Mouse (Mus musculus): ENCODE data around the gene Lrmda. TPM values are rescaled to one million over a fixed set of nuclear protein-coding genes. Genes with fewer than 3 reads are reported as not detected.

The Lrmda gene
- 1 to 10 TPM; 1.2 to 2.4 (median 1.3) TPM for total RNA-seq (2022)

GRCm38 (mm10) chr14:22019252-22019948 lies at the start of gene Lrmda:
Gene Lrmda, plus strand, starts transcription at chr14:22019712.
- peak; percentile 11 to 36 for DNase-seq (ENCODE audit: low spot score in 2 of 2)

DNA sequence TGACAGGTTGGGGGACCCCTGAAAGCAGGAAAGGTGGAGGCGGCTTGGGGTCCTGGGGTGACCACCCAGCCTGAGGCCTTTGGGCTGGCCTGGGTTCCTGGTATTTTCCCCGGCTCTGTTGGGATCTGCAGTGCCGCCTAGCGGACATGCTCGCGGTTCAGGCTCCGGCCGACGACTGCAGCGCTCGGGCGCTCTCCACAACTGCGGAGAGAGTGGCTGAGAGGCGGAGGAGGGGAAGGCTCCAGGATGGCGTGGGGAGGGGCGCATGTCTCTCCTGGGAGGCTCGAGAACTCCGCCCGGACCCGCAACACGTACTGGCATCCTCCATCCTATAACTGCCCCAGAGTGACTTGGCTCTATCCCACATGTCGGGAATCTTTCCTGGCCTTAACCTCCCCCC lies 38.0 kb upstream of the Lrmda start:
- peak in 1 of 2 experiments; percentile 56 for DNase-seq (ENCODE audit: low spot score in 2 of 2)

DNA sequence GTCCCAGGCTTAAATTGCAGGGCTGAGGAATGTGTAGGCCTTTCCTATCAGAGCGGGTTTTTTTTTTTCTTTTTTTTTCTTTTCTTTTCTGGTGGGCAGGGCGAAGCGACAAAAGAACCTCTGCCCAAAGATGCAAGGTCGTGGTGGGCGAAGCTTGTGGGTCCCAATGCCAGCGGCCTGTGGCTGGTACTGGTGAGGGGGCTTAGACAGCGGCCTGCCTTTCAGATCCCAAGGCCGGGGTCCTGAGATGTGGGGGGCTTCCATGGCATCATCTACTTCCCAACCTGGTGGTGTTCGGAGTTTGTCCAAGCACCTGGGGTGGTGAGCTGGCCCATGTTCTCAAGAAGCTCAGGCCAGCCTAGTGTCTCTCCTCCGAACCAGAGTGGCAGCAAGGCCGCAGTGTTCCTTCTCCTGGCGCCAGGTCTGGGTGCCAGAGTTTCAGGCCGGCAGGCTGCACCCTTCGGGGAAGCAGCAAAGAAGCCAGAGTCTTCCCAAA lies 37.4 kb upstream of the Lrmda start:
- DNase-seq (ENCODE audit: low spot score in 2 of 2), result peak in 1 of 2 experiments; percentile 6

DNA sequence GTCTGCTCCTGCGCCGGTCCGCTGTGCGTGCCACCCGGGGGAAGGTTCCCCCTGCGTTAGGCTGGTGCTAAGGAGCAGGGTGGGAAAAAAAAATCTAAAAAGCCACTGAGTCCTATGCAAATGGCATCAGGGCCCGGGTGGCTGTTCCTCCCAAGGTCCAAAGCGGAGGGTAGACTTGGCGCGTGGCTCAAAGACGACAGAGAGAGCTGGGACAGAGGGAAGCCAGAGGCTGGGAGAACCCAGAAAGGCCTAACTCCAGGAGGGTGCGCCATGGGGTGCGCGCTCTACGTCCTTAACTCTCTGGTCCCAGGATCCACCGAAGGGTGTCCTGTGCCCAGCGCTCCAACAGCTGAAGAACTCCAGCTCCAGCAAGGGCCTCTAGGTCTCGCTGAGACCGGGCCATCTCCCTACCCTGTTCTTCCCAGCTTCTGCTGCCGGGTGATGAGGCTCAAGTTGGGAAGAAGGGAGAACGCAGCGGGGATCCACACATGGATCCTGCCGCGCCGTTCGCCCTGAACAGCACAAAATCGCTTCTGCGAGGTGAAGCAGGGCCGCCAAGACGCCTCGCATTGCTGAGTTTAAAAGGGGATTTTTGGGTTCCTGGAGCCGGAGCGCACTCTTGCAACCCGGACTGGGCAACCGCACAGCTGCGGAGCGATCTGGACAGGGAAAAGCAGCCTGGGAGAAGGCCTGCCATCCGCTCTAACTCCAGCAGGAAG lies 36.8 kb upstream of the Lrmda start:
- peak in 1 of 2 experiments; percentile 28 for DNase-seq (ENCODE audit: low spot score in 2 of 2)

- DNase-seq (ENCODE audit: low spot score in 2 of 2), result no peak
These were observed 36.1 kb upstream of the Lrmda start for GRCm38 (mm10) chr14:21983311-21983949.

DNA sequence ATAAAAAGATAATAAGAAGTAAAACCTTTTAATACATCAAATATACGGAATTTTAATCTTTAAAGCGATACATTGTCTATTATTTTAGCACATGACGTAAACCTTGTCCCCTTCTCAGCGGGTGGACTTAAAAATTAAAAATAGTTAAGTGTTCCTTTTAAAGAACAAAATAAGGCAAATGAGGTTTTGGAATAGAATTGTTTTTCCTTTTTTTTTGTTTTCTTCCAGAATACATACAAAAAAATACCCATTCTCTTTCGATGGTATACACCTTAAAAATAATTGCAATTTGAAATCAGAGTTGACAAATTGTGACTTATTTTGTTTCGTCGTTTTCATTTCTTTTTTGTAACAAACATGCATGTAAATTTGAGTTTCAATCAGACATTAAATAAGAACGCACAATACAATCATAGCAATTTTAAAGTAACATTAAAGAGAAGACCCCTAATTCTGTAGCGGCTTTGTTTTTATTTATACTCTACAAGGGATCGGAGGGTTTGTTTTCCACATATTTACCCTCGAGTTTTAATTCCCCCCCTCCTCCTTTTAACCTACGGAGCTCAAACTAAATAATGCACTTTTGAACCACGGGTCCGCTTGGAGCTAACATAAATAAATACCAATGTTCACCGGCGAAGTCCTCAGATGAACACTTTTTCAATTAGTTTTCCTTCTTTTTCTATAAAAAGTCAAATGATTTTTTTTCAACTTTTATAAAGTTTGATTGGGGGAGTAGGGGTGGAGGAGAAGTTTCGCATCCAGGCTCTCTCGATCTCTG lies 35.4 kb upstream of the Lrmda start:
- no peak for DNase-seq (ENCODE audit: low spot score in 2 of 2)

- no peak for DNase-seq (ENCODE audit: low spot score in 2 of 2)
These were observed 34.6 kb upstream of the Lrmda start for GRCm38 (mm10) chr14:21984757-21985425.

DNA sequence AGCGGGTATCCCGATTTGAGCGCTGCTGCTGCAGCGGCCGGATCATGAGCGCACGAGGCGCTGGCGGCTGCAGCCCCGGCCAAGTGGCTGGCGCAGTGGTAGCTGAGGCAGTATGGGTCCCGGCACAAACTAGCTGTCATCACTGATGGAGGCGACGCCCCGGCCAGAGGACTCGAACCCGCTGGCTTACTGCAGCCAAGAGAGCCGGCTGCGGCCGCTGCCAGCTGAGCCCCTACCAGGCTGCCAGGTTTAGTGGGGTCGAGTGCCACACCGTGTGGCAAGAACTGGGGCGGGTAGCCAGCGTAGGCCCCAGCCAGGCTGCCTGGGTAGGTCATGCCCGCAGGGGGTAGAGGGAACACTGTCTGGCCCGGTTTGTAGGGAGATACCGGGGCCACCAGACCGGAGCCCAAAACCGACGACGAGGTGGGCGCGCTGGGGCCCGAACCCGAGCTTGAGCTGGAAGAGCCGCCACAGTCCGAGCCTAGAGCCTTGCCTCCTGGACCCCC lies 34.0 kb upstream of the Lrmda start:
- peak in 1 of 2 experiments; percentile 20 for DNase-seq (ENCODE audit: low spot score in 2 of 2)

DNA sequence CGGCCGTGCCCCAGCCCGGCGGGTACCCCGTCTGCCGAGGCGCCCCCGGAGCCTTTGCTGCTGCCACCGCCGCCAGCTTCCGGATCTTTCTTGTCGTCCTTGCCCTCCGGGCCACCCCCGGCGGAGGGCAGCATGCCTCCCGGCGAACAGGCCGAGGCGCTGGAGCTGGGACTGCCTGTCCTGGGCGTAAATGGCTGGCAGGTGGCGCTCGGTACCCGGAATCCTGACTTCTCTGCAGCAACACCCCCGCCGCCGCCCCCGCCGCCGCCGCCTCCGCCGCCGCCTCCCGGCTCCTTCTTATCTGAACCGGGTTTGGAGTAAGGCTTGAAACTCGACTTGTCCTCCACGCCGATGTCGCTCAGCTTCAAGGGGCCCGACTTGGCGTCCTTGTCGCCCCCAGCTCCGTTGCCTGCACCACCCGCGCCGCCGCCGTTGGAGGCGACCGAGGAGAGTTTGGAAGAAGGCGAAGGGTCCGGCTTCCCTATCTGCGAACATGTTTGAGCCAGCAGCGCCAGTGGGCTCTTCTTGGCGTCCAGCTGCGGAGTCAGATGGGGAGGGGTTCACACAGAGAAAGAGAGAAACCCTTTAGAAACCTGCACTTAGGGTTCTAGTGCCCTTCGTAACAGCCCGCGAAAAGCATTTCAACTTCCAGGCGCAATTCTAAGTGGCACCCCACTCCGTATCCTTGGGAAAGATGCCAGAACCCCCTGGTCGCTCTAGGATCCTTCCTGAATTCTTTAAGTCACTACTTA lies 33.4 kb upstream of the Lrmda start:
- peak; percentile 69 to 71 for DNase-seq (ENCODE audit: low spot score in 2 of 2)

GRCm38 (mm10) chr14:21986733-21987659 lies 32.5 kb upstream of the Lrmda start:
- DNase-seq (ENCODE audit: low spot score in 2 of 2), result peak in 1 of 2 experiments; percentile 18

GRCm38 (mm10) chr14:21987660-21988576 lies 31.6 kb upstream of the Lrmda start:
- DNase-seq (ENCODE audit: low spot score in 2 of 2), result peak; percentile 80 to 92

- DNase-seq (ENCODE audit: low spot score in 2 of 2), result no peak
These were observed 30.8 kb upstream of the Lrmda start for GRCm38 (mm10) chr14:21988577-21989290.

- DNase-seq (ENCODE audit: low spot score in 2 of 2), result peak in 1 of 2 experiments; percentile 33
These were observed 30.1 kb upstream of the Lrmda start, which contains the start of gene Zfp503 for GRCm38 (mm10) chr14:21989291-21989913. Gene Zfp503, minus strand, starts transcription at chr14:21989601.

DNA sequence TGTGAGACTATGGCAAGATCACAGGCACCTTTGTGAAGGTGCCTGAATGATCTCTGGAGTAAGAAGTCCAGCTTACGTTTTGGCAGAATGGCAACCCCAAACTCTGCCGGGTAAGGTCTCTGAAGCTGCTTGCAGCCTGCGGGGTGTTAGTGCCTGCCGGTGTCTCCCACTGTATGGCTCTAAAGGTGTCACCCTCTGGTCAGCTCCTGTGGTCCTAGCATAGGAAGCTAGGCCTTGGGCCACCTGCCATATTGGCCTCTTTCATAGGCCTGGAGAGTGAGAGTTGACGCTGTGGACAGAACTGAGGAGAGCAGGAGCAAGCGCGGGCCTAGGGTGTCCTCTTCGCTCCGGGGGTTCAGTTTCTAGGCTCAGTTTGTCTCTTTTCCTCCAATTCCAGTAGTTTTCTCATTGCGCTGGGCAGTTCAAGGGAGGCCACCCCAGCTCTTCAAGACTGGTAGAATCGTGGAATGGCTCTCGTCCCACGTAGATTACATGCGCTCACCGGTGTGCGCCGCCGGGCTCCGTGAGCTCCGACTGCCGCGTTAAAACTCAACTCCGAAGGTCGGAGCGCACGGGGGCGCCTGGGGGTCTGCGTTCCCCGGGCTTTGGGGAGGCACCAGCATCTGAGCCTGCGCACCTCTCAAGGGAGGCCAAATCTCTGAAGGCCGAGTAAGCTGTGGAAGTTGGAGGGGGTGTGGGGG lies 29.0 kb upstream of the Lrmda start:
- DNase-seq (ENCODE audit: low spot score in 2 of 2), result peak in 1 of 2 experiments; percentile 9

DNA sequence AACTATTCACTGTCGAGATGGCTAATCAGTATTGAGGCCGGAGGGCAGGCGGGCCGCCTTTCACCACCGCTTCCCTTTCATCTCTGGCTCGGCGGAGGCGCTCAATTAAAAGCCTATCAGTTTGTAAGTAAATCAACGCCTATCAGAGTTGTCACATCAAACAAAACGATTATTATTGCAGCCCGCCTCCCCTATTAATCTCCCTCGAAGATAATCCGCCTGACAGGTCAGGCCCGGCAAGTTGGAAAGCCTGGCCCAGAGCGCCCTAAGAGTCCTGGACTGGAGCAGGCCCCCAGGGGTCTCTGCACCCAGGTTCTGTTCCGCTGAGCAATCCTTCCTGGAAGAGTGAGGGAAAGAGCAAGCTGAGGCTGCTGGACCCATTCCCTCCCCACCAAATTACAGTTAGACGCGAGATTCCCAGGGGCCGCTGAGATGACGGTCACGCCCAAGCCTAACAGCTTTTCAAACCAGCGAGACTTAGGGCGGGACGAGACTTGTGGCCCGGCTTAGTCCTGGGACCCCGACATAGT lies 28.2 kb upstream of the Lrmda start:
- no peak for DNase-seq (ENCODE audit: low spot score in 2 of 2)

Measured in left cerebral cortex, adult 8-10 months (tissue).